Mouse (Mus musculus): Measurements from ENCODE around the gene Fchsd2. TPM values are rescaled to one million over a fixed set of nuclear protein-coding genes. Genes with fewer than 3 reads are reported as not detected.

The Fchsd2 gene
- total RNA-seq, 2 experiments from 2014 or later, result 22.8 to 25.3 TPM

DNA sequence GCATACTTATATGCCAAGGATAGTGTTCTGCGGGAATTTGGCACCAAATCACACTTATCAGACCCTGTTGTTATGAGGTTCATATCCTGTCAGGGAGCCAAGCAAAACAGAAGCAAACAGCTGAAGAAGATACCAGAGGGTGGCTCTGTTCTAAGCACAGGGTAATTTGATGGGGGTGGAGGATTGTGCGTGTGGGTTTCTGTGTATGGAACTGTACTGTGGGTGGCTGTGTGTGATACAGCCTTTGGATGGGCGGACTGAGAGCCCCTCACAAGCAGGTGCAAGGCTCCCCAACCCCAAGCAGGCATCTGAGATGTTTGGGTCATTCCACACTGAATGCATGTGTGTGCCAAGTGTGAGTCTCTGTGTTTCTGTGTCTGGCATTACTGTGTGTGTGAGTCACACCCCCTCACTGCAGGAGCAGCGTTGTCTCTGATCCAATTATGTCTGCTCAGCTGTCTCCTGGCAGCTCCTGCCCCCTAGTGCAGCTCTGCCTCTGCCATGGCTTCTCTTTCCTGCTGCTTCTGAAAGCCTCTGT, 236.0 kb downstream of the Fchsd2 start:
- intact Hi-C loops (cut with DNase I), result no loop called here
- no peak for DNase-seq

DNA sequence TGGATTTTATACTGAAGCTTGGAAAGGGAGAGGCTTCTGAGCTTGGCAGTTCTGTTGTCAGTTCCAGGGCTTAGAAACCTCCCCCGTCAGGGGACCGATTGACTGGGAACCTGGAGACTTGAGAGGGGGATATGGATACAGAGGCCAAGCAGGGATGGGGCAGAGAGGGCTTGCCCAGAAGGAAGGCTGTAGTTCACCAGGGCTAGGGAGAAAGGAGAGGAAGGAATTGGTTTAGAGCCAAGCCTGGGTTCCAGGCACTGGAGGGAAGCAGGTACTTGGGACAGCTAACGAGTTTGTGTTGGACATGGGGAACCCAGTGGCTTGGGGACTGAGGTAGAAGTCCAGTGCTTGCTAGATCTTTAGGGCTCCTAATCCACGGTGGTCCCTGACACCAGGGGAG, 236.9 kb downstream of the Fchsd2 start:
- no peak for DNase-seq
- intact Hi-C loops (cut with DNase I), result no loop called here

DNA sequence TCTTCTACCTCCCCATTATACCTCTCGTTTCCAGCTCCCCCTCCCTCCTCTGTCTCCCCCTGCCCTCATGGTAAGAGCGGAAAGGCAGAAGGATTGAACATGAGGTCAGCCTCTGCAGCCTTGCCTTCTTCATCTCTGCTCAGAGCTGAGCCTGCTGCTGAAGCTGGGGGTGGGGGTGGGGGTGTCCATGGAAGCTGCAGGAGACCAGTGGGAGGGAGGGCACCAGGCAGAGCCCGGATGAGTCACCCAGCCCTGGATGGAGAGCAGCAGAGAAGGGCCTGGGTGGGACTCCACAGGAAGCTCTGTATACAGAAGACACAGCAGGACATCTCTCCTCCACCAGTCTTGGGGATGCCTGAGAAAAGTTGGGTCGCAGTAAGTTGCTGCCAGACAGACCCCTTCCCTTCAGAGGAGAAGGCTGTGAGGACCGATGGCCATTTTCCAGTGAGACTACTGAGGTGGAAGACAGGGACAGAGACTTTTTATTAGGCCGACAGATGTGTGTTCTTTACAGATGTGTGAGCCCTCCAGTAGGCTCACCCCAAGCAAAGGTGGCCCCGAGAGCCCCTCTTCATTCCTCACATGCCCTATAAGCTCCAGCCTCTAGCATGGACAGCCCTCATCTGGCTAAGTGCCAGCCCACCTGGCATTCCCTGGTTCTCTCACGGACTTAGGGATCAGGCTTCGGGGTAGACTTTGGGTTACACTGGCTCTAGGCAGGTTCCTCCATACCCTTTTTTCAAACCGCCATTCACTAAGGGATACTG, 237.6 kb downstream of the Fchsd2 start:
- DNase-seq, result no peak
- intact Hi-C loops (cut with DNase I), result no loop called here

DNA sequence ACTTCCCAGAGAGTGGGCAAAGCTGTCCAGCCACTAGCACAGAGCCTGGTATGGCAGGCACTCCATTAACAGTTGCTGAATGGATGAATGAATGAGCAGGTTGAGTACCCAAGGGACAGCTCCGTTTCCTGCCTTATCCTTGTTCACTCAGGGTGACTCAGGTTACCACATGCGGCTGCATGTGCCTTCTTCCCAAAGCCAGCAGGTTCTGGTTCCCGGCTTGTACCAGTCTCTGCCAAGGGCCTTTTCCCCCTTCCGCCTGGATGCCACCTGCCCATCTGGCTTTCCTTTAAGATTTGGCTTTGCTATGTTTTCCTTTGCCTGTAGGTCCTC, 238.1 kb downstream of the Fchsd2 start:
- no peak for DNase-seq
- intact Hi-C loops (cut with DNase I), result no loop called here

DNA sequence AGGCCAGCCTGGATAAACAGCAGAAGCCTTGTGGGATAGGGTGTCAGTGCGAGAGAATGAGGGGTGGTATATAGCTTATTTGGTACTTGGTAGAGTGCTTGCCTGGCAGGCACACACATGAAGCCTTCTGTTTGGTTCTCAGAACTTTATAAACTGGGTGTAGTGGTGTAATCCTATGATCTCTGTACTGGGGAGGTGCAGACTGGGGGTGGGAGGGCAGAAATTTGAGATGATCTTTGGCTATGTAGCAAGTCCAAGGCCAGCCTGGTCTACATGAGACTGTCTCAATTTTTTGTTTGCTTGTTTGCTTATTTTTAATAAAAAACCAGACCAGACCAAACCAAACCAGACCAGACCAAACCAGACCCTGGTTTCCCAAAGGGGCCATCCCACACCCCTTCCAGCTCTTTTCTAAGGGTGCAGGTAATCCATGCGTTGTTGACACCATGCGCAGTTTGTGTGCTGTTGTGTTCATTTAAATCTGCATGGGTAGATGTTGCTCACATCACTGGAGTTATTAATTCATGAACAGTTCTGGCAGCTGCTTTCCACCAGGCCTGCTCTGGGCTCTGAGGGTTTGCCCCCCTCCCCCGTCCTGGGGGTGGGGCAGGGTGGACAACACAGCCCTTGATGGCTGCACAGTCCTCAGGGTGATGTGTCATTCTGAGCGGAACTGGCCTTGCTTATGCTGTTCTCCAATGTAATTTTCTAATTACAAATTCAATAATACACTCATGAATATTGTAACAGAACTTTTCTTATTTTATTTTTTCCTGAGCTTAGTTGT, 239.6 kb downstream of the Fchsd2 start:
- no peak for DNase-seq
- intact Hi-C loops (cut with DNase I), result no loop called here

Other genes starting within 250 kb of the Fchsd2 start
- 1 to 10 TPM; 2.1 to 3.1 TPM for gene Relt, start 229.4 kb upstream of the Fchsd2 start, total RNA-seq (2021)
- 10 to 100 TPM; 24.3 to 29.9 TPM for gene Arhgef17, start 160.8 kb upstream of the Fchsd2 start, total RNA-seq (2021)
- 1 to 10 TPM; 4.3 to 4.7 TPM for gene P2ry6, start 118.2 kb upstream of the Fchsd2 start, total RNA-seq (2021)
- gene P2ry2, start 80.0 kb upstream of the Fchsd2 start, total RNA-seq (2021), result 10 to 100 TPM; 19.6 to 28.4 TPM
- 10 to 100 TPM in 1 of 2 experiments, 1 to 10 TPM in 1; 8.6 to 12.7 TPM for gene Atg16l2, start 209.4 kb downstream of the Fchsd2 start, total RNA-seq (2021)
- 10 to 100 TPM; 48.3 to 61.3 TPM for gene Stard10, start 224.2 kb downstream of the Fchsd2 start, total RNA-seq (2021)

All from heart, postnatal 36 days (tissue).